Mouse (Mus musculus): ENCODE data around the gene Phb2.

The Phb2 gene

DNA sequence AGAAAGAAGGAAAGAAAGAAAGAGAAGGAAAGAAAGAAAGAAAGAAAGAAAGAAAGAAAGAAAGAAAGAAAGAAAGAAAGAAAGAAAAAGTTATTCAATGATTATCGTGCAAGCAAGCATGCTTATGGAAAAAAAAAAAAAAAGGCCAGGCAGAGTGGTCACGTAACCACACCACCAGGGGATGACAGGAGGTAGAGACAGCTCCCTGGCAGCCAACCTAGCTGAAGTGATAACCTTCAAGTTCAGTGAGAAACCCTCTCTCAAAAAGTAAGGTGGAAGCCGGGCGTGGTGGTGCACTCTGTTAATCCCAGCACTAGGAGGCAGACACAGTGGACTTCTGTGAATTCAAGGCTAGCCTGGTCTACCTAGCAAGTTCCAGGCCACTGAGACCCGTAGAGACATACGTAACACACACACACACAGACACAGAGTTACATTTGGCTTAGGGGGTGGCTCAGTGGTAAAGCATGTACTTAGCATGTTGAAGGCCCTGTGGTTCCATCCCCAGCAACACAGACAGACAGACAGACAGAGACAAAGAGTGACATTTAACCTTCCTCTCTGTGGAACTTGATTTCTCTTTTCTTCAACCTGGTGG, 10.8 kb downstream of the Phb2 start:
- DNase-seq (ENCODE audit: low spot score in 2 of 2): no peak

DNA sequence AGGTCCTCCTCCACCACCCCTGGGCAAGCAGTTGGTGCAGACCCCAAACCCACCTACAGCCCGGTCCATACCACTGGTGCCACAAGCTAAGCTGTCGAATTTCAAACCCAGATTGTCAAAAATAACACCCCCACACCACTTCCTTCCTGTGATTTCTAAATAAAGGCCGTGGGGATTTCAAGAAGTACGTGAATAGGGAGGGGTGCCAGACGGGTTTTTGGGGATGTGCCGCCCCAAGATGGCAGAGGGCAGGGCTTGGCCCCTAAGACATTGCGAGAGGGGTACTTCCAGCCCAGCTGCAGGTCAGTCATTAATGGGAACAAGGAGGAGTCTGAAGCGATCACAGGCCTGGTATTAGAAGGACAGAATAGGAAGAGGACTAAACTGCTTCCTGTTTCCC, 11.4 kb downstream of the Phb2 start:
- DNase-seq (ENCODE audit: low spot score in 2 of 2): no peak

DNA sequence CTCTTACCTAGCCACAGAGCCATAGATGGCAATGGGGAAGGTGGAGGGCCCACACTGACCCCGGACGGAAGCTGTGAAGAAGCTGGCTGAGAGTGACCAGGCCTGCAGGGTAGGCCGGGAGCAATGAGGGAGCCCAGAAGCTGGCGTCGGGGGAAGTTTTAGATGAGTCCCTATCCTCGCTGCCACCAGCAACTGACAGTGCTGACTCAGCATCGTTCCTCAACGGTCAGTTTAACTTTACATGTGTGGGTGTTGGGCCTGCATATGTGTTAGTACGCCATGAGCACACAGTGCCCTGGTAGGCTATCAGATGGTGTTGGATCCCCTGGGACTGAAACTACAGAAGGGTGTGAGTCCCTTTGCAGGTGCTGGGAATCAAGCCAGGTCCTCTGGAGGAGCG, 12.3 kb downstream of the Phb2 start:
- no peak for DNase-seq (ENCODE audit: low spot score in 2 of 2)

DNA sequence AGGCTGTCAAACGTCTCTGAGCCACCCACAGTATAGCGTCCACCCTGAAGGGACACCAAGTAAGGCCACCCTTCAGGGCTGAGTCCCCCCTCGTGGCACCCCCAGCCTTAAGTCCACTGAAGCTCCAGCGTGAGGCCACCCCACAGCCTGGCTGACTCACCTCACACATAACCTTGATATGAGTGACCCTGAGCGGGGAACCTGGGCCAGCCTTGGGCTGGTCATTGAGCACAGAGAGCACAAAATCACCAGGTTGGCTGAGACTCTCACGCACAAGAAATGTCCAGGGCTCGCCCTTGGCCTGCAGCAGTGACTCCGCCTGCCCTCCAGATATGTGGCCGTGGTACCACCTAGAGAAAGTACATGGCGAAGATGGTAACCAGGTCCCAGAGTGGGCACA, 16.5 kb downstream of the Phb2 start:
- DNase-seq (ENCODE audit: low spot score in 2 of 2): no peak

DNA sequence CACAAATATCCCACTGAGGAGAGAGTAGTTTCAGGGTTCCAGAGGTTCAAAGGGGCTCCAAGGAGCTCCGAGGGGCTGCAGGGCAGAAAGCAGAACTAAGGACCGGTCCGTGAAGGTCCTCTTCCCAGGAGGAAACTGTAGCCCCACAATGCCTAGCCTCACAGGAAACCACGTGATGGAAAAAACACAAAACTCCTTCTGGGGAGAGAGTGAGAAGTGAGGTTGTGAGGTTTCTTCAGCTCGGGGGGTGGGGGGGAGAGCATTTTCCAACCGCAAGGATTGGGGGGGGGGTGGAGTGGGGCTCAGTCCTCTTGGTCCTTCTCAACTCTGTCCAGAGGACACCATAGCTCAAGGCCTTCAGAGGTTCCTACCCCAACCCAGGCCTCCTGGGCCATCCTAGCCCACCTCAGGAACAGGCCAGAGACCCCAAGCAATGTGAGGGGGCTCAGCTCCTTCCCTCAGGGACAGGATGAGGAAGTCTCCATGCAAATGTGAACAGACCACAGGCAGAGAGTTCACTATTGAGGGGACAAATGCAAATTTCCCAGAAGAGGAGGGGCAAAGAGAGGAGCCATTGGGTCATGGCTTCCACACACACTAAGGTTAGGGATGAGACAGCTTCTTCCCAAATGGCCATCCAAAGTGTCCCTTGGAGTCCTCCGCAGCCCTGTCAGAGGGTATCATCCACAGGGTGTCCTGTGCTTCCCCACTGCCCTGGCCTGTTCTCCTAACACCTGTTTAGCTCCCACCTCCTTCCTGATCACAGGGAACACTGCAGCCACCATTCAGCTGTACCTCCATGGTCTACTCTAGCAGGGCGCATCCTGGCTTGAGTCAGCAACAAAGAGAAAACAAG, 17.9 kb downstream of the Phb2 start:
- DNase-seq (ENCODE audit: low spot score in 2 of 2): no peak

DNA sequence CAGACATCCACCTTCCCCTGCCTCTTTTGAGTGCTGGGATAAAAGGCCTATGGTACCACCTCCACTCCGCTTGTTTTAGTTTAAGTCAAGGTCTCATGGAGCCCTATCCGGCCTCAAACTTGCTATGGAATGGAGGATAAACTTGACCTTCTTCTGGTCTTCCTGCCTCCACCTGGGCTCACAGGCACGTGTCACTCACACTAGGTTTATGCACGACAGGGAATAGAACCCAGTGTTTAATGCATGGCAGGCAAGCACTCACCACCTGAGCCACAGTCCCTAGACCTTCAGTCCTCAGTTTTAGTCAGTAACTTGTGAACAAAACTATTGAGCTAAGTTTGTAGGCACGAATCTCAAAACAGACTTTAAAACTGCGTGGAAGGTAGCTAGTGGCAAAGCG, 18.9 kb downstream of the Phb2 start:
- no peak for DNase-seq (ENCODE audit: low spot score in 2 of 2)

DNA sequence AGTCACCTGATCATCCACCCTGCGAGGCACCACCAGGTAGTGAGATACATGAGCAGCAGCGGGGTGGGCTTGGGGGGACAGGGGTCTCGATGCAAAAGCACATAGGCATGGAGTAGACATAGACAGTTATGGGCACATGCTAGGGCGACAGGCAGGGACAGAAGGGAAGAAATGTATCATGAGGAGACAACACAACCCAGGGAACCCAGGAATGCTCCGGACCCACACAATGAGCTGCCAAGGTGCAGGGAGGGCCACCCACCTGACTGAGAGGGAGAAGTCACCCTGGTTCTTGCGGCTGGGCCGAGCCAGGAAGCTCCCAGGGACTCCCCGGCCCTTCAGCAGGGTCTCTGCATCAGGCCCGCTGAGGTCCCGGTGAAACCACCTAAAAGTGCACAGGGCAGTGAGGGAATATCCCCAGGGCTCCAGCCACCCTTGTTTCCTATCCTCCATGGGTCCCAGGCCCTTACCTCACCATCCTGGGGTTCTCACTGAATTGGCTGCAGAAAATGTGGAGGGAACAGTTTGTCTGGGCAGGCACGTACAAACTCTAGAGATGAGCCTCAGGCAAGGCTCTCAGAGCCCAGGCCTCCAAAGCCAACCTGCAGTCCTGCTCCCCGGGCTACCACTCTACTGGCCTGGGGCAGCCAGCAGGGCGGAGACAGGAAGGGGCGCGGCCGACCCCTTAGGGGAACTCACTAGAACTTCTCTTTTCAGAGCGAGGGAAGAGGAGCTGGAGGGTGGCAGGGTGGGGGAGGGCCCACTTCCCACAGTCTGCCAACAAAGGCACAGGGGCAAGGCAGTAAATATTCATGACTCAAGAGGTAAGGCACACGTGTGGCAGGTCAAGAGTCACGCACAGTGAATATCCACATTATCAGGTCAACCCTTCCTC, 20.6 kb downstream of the Phb2 start:
- no peak for DNase-seq (ENCODE audit: low spot score in 2 of 2)

DNA sequence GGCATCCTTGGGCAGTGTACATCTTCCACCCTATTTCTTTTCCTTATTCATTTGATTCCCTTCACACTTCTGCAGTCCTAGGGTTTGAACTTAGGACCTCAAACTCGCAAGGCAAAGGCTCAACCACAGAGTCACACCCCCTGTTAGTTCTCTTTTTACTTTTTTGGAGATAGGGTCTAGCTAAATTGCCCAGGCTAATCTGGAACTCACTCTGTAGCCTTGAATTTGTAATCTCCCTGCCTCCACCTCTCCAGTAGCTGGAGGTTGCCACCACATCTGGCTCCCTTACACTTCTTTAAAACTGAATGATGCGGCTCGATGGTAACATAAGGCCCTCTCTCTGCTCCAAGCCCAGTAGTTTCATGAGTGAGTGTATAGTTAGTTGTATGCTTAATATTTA, 22.3 kb downstream of the Phb2 start:
- no peak for DNase-seq (ENCODE audit: low spot score in 2 of 2)

DNA sequence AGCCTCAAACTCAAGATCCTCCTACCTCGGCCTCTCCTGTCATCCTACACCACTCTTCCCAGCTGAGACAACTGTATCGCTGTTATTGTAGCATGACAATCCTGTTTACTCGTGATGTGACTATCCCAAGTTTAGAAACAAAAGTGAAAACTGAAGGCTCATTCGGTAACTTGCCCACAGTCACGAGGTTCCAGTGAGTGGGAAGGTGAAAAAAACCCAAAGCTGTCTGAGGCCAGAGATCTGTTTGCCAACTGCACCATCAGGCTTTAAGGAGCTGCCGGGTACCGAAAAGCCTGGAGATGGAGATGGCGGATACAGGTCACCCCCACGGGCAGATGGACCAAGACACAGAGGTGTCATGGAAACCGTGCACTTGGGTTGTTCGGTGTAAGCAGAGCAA, 24.9 kb downstream of the Phb2 start:
- DNase-seq (ENCODE audit: low spot score in 2 of 2): no peak

DNA sequence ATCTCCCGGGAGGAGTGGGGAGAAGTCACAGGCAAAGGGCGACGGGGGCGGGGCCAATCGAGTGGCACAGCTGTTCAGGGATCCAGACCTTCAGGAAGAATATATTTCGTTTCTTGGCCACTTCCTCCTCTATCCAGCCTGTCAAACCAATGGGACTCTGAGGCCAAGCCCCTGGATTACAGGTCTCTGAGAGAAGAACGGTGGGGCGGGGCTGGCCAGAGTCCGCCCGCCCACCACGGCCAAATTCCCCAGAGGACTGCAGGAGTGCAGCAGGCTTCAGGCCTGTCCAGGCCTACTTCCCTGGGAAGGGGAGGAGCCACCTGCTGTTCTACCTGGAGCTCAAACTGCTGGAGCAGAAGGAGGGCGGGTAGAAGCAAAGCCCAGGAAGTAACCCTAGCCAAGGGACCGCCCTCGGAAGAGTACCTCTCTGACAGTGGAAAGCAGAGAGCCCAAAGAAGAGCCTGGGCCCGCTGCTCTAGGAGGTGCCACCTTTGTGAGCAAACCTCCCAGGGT, 26.4 kb downstream of the Phb2 start, which contains the start of gene Ptpn6:
Gene Ptpn6, minus strand, starts transcription at position 204 of the 513 bp plus-strand sequence.
- DNase-seq (ENCODE audit: low spot score in 2 of 2): peak; percentile 60 to 78

DNA sequence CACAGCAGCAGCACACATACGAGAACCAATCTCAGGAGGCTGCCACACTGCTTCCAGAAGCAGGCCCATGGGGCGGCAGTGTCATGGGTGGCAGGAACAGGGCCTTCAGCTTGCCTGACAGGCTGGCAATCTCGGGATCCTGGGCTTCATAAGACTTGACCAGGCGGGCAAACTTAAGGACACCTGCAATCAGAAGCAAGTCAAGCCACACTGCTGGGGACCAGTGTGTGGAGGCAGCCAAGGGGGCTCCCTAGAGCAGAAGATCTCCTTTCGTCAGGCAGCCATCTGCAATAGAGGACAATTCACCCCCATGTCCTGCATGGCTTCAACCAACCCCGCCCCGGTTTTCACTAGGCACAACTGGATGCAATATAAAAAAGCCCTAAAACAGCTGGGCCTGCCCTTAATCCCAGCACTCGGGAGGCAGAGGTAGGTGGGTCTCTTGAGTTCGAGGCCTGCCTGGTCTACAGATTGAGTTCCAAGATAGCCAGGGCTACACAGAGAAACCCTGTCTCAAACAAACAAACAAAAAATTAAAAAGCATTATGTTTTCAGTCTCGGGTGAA, 27.2 kb downstream of the Phb2 start:
- DNase-seq (ENCODE audit: low spot score in 2 of 2): no peak

DNA sequence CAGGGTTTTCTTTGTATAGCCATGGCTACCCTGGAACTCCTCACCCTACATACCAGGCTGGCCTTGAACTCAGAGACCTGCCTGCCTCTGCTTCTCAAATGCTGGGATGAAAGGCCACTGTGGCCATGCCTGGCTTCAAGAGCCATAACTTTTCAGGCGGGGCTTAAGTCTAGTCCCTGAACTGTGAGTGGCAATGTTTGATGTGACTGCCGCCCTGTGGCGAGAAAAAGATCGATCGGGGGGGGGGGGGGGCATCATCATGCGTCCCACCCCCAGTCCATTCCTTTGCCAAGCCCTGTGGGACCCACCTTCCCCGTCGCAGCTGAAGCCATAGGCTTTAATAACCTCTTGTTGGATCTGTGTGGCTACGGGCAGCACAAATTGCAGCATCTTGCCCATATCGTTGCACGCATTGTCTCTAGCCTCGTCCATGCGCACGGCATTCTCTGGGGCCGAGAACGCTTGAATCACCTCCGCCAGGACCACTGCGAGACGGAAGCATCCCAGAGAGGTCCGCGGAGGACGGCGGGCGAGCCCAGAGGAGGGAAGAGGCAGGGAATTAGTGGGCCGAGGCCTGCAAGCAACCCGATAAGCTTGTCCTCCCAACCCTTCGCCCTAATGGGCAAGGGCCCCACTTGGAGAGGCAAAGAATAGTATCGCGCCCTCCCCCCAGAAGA, 28.2 kb downstream of the Phb2 start:
- DNase-seq (ENCODE audit: low spot score in 2 of 2): no peak

DNA sequence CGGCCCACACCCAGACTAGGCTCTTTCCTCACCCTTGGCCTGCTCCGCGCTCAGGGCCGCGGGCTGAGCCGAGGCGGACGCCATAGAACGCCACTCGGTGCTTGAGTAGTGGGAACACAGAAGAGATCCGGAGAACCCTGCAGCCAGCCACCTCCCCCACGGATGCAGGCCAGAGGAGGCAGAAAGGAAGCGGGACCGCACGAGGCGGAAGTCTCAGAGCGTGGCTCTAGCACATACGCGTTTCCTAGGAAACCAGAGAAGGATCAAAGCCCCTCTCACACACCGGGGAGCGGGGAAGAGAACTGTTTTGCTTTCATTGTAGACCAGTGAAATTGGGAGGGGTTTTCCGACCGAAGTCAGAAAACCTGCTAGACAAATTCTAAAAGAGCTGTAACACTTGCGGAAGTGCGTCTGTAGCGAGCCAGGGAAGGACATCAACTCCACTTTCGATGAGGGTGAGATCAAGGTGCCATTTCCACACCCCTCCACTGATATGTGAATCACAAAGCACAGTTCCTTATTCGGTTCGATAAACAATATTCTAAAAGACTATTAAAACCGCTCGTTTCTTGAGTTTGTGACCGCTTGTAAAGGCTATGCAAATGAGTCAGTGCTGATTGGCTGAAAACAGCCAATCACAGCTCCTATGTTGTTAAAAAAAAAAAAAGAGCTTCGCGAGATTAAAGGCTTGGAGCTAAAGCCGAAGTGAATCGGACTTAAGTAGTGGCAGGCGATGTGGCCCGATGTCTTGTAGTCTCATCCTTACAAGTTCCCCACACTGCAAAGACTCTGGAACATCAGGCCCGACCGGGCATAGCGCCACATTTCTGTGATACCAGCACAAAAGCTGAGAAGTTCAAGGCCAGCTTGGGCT, 29.0 kb downstream of the Phb2 start, which contains the start of gene Grcc10:
Gene Grcc10, minus strand, starts transcription at position 487 of the 874 bp plus-strand sequence.
- DNase-seq (ENCODE audit: low spot score in 2 of 2): peak; percentile 82 to 83

DNA sequence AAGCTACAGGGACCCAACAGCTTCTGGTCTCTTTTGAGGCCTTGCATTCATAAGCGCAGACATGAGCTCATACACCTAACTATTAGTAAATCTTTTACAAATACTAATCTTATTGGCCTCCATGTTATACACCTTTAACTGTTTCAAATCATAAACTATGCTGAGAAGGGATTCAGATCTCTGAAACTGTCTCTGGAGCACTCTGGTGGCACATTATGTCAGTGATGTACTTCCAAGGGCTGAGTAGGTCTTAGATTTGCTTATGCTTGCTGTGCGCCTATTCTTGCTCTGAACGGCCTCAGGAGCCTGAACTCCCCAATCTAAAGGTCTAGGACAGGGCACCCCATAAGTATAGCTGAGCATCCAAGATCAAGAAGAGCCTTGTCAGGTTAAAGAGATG, 29.7 kb downstream of the Phb2 start:
- no peak for DNase-seq (ENCODE audit: low spot score in 2 of 2)

DNA sequence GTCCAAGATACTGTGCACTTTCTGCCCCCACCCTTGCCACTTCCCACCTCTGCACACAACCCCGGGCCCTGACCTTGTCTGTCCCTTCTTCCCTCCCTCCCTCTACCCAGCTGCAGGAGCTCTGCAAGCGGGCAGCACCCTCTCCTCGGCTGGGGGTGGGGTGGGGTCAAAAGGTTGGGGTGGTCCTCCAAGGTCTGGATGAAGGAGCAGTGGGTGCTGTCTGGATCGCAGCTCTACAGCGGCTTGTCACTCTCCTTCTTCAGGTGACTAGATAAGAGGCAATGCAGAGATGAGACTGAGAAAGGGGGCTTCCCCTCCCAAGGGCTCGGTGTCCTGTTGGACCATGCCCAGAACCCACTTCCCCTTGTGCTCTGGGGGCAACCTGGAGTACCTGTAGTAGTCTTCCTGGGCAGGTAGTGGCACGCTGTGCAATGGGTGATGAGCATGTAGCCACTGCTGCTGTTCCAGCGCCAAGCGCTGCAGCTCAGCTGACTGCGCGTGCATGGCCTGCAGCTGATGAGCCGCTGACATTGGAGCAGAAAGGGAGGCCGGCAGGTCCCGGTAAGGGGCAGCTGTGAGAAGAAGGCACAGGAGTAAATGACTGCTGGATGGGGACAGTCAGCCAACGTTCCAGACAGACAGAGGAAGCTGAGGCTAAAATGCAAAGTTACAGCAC, 30.8 kb downstream of the Phb2 start:
- no peak for DNase-seq (ENCODE audit: low spot score in 2 of 2)

DNA sequence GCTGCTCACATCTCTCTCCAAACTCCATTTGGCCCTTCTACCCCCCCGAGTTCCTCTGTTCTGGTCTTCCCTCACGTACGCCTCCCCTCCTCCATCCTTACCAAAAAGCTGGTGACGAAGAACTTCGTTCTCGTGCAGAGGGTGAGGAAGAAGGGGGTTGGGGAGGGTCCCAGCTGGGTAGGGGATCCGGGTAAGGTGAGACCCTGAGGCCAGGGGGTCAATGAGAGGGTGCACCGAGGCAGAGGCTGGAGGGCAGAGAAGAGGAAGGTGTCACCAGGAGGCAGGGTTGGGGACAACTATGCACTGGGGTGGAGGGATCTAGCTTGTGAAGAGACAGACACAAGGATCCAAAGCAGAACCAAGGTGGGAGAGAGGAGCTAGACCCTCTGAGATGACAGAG, 31.5 kb downstream of the Phb2 start:
- no peak for DNase-seq (ENCODE audit: low spot score in 2 of 2)

DNA sequence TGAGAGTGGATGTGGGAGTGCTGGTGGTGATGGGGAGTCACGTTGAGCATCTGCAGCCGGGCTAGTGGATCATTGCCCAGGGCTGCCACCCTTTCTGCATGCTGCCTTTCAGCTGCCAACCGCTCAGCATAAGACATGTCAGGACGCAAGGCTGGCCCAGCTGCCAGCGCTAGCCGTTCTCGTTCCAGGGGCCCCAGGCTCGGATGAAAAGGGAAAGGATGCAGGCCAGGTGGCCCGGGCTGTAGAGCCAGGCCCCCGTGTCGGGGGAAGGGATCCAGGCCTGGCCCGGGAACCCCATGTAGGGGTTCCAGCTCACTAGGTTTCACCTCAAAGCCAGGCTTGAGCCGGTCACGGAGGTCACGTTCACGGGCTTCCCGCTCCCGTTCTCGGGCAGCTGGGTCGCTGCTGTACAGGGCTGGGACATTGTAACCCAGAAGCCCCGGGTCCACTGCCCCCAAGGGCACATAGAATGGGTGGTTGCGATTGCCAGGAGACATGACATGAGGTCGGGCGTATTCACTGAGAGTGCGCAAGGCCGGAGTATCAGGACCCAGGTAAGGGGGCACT, 32.7 kb downstream of the Phb2 start:
- no peak for DNase-seq (ENCODE audit: low spot score in 2 of 2)

DNA sequence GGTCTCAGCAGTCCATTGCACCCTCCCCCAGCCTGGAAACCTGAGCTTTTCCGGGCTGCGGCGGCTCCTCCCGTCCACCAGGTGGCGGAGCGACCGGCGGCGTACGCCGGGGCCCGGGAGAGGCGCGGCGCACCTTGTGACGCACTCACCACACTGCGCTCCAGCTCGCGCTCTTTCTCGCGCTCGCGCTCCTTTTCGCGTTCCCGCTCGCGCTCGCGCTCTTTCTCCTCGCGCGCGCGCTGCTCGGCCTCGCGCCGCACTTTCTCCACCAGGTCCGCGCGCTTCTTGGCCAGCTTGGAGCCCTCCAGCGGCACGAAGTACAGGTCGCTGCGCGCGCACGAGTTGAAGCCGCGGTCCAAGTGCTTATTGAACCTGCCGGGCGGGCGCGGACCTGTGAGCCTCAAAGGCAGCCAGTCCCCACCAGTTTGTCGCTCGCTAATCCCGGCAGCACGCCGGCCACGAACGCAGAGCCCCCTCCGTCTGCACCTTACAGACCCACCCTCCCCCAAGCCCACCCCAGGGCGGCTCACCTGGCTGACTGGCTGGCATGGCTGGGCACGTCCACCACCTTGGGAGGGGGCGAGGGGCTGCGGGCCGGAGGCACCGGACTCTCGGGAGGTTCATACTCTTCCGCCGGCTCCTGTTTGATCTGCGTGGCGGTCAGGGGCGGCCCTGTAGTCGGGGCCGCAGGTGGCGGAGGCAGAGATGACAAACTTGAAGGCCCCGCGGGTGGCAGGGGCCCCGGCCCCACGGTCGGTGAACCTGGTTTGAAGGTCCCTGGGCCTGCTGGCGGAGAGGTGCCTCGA, 33.6 kb downstream of the Phb2 start:
- peak; percentile 88 to 90 for DNase-seq (ENCODE audit: low spot score in 2 of 2)

DNA sequence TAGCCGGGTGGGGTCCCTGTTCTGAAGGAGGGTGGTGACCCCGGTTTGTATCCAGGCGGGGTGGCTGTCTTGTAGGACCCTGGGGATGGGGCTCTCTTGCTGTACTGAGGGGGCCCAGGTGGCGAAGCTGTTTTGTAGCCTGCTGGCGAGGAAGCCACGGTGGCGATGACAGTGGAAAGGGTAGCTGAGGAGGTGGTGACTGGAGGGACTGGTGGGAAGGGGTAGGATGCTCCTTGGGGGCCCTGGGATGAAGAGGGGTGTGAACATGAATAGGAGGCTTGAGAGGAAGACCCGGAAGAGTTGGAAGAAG, 34.1 kb downstream of the Phb2 start:
- DNase-seq (ENCODE audit: low spot score in 2 of 2): no peak
